Mouse (Mus musculus) kidney, postnatal 36 days (tissue): ENCODE data around the gene Rnaset2b.
"Not testable (repeated sequence)": the region's sequence is repeated elsewhere in the genome, so short reads cannot be mapped to it uniquely, and the experiment has no call there.

Experiments used
- DNase-seq, 2 experiments: peaks; one replicate each; pipeline ENCODE4 v3.0.0; 2021 to 2022; ENCODE audit warnings: mixed read lengths in 2 of 2

Gene Rnaset2b

DNA sequence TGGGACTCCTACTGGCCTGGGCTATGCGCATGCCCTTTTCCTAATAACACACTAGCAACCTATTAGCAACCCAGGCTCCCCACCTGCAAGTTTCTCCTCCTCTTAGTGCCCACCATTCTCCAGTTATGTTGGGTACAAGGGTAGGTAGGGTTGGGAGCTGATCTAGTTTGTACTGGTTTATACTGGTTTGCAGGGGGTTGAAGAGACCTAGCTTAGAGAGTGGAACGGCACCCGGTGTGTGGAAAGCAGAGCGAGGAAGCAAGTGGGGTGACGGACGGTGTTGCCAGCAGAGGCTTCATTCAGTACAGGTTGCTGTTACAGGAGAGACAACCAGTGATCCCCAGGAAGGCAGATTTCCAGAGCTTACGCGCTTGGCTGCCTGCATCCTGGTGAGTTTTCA lies at the start of gene Rnaset2b:
Rnaset2b (plus strand) TSS at position 301 of the 400 bp plus-strand sequence.
- not testable (repeated sequence) for DNase-seq

DNA sequence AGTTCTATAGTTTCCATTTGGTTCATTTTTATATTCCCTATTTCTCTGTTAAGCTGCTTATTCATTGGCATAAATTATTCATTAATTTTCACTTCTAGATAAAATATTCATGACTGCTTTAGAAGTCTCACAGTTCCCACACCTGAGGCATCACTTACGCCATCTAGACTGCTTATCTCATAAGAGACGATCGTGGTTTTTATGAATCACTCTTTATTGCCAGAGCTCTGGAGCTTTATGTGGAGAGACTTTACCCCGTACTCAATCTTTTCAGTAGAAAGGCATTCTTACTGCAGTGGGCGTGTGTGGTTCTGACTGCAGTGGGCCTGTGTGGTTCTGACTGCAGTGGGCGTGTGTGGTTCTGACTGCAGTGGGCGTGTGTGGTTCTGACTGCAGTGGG lies 38.8 kb upstream of the Rnaset2b start:
- DNase-seq = not testable (repeated sequence)

DNA sequence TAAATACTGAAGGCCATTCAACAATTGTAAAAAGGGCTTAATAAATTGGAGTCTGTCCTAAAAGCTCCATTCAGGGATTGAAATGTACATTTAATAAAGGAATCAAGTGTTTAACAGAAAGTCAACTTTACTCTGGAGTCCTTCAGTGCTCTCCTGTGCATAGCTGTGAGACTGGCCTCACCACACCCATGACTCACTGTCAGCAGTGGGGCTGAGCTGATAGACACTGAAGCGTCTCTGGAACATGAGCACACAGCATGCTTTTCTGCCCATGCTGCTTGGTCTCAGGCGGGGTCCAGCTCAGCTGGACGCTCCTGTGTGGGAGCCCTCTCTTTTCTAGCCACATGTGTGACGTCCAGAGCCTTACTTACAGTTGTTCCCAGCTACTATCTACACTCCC lies 27.9 kb upstream of the Rnaset2b start:
- DNase-seq = not testable (repeated sequence)

DNA sequence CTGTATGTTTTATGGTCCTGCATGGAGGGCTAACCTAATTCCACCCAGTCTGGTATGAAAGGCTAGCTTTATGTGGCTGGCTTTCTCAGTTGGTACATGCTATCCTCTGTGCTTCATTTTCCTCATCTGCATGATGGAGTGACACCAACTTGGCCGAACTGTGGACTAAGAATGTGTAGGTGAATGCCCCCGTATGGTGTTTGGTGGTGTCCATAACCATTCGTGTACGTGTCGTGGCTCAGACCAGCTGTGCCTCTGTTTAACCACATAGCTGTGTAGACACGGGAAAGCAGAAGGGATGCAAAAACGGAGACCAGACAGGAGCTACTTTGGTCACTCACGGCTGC lies 22.8 kb upstream of the Rnaset2b start:
- DNase-seq = not testable (repeated sequence)

DNA sequence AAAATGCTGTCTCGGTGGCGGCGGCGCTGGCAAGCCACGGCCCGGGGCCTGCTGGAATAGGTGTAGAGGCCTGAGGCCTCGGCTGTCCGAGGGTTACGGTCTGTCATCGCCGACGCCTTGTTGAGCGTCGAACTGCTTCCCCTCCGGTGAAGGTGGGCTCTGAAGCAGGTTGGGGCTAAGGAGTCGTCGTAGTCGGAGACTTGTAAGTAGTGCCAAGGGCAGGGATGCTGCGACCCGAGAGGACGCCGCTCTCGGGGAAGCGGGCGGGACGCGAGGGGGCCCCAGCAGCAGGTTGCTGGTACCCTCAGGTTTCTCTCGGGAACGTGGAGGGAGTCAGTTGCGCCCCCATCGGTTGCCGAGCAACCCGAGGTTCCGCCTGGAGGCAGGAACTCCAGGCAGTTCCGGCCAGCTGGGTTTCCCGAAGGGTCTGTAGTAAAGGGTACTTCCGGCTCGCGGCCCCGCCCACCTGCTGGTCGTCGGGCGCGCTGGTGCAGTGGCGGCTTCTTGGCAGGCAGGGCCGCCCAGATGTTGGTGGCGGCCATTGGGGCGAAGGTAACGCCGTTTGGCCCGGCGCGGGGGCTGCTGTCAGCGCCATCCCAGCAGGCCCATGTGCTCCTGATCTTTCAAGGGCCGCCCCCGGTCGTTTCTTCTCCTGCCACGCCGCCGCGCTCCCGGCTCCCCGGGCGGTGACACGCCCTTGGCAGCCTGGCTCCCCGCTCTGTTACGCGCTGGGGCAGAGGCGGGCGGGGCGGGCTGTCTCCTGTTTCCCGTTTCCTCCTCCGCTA lies 22.3 kb upstream of the Rnaset2b start, which contains the start of gene Rsph3b:
Rsph3b (minus strand) TSS at position 699 of the 785 bp plus-strand sequence.
- DNase-seq = peak; percentile 89 to 90

DNA sequence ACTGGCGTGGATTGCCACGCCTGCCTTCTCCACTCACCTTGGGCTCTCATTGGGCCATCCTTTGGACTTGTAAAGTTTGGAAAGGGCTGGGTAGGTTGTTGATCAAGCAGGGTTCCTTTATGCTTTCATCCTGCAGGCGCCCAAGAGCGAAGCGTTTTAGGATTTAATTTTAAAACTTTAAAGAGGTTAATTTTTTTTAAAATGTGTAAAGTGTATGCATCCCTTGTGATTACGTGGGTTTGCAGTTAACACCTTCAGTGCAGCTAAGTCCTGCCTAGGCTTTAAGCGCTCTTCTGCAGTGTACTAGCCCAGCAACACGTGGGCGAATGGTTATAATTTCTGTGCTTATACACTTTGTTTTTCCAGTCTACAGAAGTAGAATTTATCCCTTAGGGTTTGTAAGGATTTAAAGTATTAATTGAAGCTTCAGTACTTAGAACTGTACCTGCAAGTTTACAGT lies 21.6 kb upstream of the Rnaset2b start:
- not testable (repeated sequence) for DNase-seq

DNA sequence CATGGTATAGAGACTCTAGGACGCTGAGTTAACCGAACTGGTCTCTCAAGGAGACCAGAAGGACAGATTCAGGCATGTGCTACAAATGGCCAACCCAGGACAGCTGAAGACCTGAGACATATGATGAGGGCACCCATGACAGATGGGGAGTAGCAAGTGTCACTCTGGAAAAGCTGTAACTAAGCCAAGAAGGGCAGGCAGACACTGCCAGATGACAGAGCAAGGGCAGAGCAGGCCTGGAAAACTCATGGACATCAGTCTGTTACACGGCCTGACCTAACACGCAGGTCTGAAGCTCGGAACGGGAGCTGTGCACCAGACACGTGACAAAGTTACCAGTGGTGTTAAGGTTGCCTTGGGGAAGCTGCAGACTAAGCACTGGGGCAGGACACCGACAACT lies 11.6 kb upstream of the Rnaset2b start:
- DNase-seq = not testable (repeated sequence)

DNA sequence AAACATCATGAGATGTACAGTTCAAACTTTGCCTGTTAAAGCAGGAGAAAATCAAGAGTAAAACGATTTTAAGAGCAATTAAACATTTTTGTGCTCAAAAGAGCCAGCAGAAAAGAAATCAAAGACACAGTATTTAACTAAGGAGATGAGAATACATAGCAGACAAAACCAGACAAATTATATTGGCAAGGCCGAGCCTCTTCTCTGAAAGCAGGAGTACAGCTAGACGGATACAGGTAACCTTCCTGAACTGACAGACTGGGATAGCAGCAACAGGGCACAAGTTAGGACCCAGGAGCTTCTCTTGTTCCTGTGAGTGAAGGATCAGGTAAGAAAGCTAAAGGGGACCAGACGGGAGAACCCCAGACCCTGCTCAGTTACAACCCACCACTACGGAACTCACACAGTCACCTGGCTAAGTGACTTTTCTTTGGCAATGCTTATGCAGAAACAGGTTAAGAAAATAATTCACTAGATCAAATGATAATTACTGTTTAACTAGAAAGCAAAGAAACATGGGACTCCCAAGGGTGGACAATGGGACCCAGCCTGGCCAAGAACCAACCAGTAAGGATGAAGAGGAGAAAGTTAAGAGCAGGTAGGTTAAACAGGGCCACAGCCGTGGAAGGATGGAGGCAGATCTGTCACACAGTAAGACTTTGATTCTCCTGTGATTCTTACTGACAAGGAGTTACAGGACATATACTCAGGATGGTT lies 10.7 kb upstream of the Rnaset2b start:
- peak; percentile 29 to 55 for DNase-seq

DNA sequence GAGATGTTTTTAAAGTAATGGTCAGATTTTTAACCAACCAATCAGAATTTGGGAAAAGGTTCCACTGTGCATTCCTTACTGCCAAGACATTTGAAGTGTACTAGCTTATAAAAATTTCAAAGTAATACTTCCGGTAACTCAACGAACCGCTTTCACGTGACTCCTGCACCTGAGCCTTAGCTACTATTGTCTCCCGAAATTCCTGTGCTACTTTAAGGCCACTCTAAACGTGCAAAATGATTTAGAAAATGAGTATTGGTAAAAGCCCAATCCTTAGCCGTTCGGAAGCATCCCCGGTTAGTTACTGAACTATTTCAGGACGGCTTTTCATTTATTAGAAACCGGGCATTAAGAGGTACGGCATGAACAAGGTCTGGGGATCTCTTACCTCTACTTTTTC lies 10.1 kb upstream of the Rnaset2b start:
- DNase-seq = not testable (repeated sequence)

DNA sequence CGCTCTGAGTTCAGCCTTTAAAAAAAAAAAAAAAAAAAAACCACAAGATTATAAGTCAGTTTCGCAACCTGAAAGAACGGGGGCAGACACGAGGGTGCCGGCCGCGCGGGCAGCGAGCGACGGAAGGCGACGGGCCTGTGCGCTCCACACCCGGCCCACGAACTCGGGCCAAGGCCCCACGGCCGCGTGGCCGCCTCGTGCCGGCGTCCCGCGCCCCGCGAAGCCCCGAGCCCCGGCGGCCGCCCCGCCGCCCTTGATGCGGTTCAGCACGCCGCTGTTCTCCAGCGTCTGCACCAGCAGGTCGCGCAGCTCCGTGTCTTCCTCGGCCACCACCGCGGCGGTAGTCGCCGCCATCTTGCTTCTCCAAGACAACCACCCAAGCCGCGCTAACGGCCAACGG lies 9.7 kb upstream of the Rnaset2b start, which contains the start of gene Tagap1:
Tagap1 (minus strand) TSS at position 381 of the 400 bp plus-strand sequence.
- peak in 1 of 2 experiments; percentile 40 for DNase-seq

DNA sequence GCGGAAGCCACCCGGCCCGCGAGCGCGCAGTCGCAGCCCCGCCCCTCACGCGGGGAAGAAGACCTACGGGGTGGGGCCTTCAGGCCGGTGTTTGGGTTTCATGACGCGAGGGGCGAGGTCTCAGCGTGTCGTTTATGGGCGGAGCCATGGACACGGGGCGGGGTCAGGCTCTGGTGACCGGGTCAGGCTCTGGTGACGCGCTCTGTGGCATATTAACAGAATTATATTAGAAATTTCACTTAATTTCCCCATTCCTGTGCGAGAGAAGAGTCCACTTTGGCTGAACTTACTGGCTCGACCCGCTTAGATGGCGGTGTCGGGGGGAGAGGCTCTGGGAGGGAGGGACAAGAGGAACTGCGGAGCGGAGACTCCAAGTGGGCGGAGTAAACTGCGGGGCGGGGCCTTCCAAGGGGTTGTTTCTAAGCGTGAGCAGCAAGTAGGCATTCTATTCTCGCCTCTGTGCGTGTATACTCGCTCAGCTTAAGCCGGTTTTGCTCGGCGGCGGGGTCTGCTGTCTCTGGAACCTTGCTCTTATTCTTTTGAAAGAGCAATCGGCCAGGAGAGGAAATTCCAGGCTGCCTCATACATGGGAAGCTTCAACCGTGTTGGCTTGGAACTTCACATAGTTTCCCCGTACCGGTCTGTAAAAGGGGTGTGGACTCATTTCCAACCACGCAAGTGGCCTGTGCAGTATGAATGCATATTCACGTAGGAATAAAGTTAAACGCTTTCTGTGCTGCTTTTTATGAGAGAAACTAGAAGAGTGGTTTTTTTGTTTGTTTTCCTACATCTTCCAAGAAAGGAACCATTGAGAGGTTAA lies 9.0 kb upstream of the Rnaset2b start:
- not testable (repeated sequence) for DNase-seq

DNA sequence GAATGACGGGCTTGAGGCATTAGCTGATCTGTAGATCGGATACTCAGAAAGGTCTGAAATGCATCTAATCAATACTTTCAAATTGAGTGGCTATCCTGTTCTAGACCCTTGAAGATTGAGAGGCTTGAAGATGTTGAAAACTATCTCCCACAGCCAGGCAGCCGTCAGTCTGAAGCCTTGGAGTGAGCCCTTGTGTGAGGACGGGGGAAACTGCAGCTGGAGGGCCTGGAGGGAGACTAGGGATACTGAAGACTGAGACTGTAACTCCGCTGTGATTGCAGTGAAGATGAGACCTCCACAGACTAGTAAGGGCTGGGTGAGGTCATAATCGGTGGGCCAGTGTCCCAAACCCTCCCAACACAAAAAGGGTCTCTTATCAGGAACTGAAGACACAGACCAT lies 8.1 kb upstream of the Rnaset2b start:
- DNase-seq = not testable (repeated sequence)

DNA sequence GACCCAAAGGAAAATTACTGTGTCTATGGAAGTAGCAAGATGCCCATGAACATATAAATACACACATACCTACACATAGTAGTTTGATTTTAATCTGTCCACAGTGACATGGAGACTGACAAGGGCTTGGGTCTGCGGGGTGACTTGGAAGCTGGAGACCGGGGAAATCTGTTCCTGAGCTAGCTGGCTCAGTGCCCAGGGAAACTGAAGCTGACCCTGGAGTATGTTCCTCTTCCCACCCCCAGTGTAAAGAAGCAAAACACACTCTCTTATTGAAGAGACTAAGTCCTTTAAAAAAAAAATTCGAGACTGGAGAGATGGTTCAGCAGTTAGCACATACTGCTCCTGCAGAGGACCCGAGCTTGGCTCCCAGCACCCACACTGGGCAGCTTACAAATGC lies 7.5 kb upstream of the Rnaset2b start:
- DNase-seq = peak in 1 of 2 experiments; percentile 48

DNA sequence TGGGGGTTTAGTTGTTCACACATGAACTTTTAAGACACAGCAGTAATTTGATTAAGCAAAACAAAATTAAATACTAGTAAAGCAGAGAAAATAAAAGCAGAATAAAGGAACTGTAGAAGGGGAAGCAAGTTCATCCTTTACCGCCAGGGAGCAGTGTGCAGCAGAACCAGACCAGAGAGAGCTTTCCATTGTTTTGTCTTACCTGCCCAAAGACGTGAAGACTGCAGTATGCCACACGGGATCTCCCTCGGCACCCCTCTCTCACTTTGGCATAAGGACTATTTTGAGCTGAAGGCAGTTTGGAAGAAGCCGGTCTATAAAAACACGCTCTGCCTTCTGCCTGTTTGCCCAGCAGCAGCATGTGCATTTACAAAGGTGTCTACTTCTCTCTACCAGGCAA lies 5.1 kb upstream of the Rnaset2b start:
- DNase-seq = peak; percentile 43 to 51

DNA sequence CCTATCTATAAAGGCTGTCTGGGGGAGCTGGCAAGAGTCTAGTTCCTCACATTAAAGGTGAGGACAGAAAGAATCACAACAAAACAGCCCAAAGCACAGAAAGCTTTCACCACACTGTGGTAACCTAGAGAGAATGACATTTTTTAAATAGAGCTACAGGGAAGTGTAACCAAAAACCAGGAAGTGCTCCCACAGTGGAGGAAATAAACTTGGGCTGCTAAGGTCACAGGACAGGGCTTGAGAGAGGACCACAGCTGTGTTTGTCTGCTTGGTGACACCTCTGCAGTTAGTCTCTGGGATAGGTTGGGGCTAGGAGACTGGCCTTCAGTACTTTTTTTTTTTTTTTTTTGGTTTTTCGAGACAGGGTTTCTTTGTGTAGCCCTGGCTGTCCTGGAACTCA lies 2.8 kb upstream of the Rnaset2b start:
- DNase-seq = not testable (repeated sequence)

DNA sequence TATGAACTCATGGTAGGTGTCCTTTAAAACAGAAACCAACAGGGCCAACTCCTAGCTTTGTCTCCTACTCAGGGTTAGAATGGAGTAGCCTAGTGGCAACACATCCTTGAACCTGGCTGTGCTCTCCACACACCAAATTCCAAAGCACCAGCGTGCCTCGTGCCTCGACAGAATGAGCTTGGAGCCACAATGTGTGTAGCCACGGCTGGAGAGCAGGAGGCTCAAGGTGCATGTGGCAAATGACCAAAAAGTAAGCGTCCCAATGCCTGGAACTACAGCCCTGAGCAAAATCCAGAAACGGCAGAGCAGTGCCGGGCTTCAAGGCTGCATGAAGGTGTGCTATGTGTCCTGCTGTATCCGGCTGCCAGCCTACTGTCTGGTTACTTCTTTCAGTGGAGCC lies 804 bp downstream of the Rnaset2b start:
- peak; percentile 33 to 43 for DNase-seq

DNA sequence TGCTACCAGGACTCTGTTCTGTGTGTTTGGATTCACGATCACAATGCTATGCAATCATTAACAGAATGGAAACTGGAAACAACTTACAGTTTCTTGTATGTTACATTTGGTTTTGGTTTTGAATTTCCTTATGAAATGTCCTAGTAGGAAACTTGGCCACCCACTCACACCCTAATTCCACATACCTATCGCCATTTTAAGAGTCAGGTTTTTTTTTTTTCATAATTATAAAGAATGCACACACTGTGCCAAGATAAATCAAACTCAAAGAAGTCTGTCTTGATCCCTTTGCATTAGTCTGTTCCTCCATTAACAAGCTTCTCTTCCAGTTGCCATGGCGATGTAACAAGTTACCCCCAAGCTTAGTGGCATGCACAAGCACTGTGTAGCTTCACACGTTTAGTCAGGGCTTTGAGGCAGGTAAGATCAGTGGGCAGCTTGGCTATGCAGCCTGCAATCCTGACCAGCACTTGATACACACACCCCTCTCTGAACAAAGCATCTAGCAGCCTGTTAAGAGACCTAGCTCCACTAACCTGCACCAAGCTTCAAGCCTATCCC lies 2.5 kb downstream of the Rnaset2b start:
- not testable (repeated sequence) for DNase-seq

DNA sequence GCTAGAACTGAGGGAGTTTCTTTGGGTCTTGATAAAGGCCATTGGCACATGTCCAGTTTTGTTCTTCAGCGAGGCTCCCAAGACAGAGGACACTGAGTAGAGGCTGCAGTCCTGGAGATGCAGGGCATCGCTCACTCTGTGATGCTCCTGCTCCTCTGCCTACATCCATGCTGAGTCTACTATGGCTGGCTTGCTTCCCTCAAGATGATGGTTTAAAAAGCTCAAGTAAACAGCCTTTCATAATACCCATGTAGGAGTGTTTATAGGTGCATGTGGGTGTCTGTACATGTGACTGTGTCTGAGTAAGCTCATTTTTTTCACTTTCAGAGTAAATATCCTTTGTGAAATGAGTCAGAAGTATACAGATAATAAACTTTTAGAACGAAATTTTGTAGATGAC lies 4.6 kb downstream of the Rnaset2b start:
- DNase-seq = not testable (repeated sequence)

DNA sequence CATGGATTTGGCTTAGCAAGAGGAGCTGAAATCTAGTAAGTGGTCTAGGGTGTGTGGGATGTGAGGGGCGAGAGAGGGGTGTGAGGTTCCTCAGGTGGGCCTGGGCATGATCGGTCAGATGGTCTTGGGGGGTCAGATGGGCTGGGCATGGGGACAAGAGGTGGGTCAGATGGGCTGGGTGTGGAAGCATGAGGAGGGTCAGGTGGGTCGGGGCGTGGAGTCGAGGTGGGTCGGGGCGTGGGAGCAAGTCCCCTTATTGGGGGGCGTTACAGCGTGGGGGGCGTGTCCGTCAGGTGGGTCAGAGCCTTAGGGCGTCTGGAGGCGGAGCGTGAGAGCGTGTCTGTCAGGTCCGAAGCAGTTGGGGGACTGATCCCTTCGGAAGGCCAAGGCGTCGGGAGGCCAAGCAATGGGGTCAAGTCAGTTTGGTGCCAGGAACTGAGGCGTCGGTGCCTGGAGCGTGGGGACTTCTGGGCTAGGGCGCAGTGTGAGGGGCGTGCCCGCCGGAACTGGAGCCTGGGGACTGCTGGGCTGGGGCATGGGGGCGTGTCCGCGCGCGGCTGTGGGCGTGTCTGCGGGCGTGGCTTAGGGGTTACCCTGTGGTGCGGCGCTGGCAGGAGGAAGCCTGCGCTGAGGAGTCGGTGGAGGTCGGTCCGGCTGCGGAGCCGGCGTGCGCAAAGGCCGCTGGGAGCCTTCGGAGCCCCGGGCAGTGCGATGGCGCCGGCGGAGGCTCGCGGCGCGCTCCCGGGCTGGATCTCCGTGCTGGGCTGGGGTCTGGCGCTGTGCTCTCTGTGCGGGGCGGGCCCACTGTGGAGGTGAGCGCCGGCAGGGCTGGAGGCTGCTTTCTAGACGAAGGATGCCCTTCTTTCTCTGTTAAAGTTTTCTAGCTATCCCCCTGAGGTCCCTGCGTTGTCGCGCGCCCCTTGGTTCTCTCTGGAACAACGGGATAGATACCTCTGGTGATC lies 8.1 kb downstream of the Rnaset2b start, which contains the start of gene Gm49721:
Gm49721 (plus strand) TSS at position 618 of the 962 bp plus-strand sequence.
- DNase-seq = peak; percentile 76 to 78

DNA sequence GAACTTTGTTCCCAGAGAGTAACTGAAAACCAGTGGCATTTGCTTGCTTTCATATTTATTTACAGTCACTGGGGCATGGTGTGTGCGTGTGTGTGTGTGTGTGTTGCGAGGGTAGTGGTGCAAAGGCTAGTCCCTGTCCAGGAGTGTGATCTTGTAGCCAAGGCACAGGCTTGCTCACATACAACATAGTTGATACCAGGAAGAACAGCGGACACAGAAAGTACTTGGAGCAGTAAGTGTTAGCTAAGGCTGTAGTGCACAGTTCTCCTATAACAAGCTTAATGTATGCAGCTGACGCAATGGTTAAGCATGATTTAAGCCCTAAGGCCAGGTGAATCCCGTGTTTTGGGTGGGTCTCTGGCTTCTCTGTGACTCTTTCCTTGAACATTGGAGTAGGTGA lies 8.9 kb downstream of the Rnaset2b start:
- peak in 1 of 2 experiments; percentile 27 for DNase-seq

DNA sequence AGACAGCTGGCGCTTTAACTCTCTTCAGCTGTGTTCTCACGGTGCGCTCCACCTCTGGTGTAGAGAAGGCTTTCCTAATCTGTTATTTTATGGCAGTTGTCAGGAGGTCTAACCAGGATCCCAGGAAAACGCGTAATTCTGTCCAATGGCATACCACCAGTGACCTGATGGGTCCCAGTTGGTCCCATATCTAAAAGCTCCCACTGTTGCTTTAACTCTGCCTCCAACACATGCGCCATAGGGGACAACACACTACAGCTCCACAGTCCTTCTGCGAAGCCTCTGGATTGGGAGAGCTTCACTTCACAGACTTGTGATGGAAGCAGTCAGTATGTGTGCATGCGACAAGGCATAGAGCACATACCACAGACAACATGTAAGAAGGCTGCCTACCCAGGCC lies 9.7 kb downstream of the Rnaset2b start:
- DNase-seq = not testable (repeated sequence)
